Mouse (Mus musculus) bone marrow, adult 2 months (tissue): ENCODE measurements around the gene Paf1.

Source experiments
- CTCF ChIP-seq: fragments of 200-500 bp; IDR thresholded peaks from 2 replicates; pipeline ENCODE4 v1.5.1; 2011; ENCODE audit warnings: low read length, control low read depth; ENCODE audit not compliant: control insufficient read depth, insufficient read depth
- POLR2A ChIP-seq: fragments of 200-500 bp; IDR thresholded peaks from 2 replicates; pipeline ENCODE4 v1.6.1; 2011; ENCODE audit warnings: low read depth, mild to moderate bottlenecking, control low read depth, low read length, borderline replicate concordance; ENCODE audit not compliant: control insufficient read depth

GRCm38 (mm10) chr7:28354113-28354581 lies 38.6 kb upstream of the Paf1 start:
- no peak for TF ChIP-seq CTCF
- no peak for TF ChIP-seq POLR2A
